In the genomic region with DNA sequence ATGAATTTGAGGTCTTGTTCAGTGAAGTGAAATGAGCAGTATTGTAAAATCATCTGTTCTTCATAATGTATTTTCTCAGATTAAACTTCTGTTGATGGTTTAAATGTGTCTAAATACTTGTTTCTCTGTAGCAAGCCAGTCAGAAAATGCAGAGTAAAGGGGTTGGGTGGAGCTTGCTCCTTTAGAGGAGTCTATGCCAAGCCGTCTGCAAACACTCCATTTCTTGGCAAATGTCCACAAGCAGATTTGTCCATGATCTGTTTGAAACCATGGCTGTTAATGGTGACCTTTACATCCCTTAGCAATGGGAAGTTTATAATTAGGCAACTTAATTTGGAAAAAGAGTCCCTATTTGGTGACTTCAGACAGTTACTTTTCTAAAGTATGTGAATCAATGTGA, we compare ENCODE assay signal across 13 mouse cellular contexts. TPM values are rescaled to one million over a fixed set of nuclear protein-coding genes. Genes with fewer than 3 reads are reported as not detected.
A peak's percentile ranks its signal among the peaks of the same experiment; 100 is the strongest.
DNase-seq lines count a peak whose midpoint lies in the region; ATAC-seq and TF ChIP-seq lines count a peak whose summit lies in the region.
"Had no signal": no experiment of that assay in that cellular context is flagged by ENCODE, and none has a peak within 500 bp of the region (broad histone marks: within the 10 kb centered on the region; RNA-seq: fewer than 3 reads in every experiment).

No protein-coding gene starts in this region.

- no peak overlapping the region for H3ac ChIP-seq in myocyte (ENCODE audit: control insufficient read depth, insufficient read length)

- no peaks in the 10 kb centered on the region for H3K9me3 ChIP-seq in intestine, embryonic 15.5 days
- H3K9me3 ChIP-seq: forebrain, embryonic 12.5 days; hindbrain, embryonic 13.5 days; liver, embryonic 15.5 days had no signal

- TF ChIP-seq CTCF in gastrocnemius, adult 2 months (IDR thresholded peaks at IDR 0.05): no peak
- TF ChIP-seq CTCF in liver, adult 2 months (IDR thresholded peaks at IDR 0.05; ENCODE audit: low read depth, low read length): no peak

- no peaks in the 10 kb centered on the region for H3K36me3 ChIP-seq in liver, adult 2 months (ENCODE audit: control insufficient read depth, insufficient read depth, low read length)
- H3K36me3 ChIP-seq in intestine, embryonic 15.5 days: no peaks in the 10 kb centered on the region
- no peaks in the 10 kb centered on the region for H3K36me3 ChIP-seq in myocyte (ENCODE audit: control insufficient read depth, insufficient read depth)
- H3K36me3 ChIP-seq: forebrain, embryonic 12.5 days; hindbrain, embryonic 13.5 days; liver, embryonic 15.5 days had no signal

- no peak for DNase-seq in gastrocnemius, adult 2 months
- no peak for DNase-seq in gastrocnemius, postnatal 14 days
- DNase-seq in liver, adult 2 months (ENCODE audit: extremely low read depth, low read depth, low spot score): peak; percentile 46
- DNase-seq in liver: no peak
- DNase-seq in B cell, adult 2 months: no peak
- DNase-seq in ovary, adult 18-20 months (ENCODE audit: low spot score): no peak
- DNase-seq: layer of hippocampus, postnatal 36 days had no signal

- no peaks in the 10 kb centered on the region for H3K4me1 ChIP-seq in liver, adult 2 months (ENCODE audit: control insufficient read depth, insufficient read depth, low read length)
- H3K4me1 ChIP-seq in intestine, embryonic 15.5 days (replicated peaks): no peaks in the 10 kb centered on the region
- H3K4me1 ChIP-seq: forebrain, embryonic 12.5 days; hindbrain, embryonic 13.5 days; liver, embryonic 15.5 days had no signal

- no peaks in the 10 kb centered on the region for H3K27me3 ChIP-seq in liver, adult 2 months (ENCODE audit: control insufficient read depth, insufficient read depth, low read length)
- no peaks in the 10 kb centered on the region for H3K27me3 ChIP-seq in intestine, embryonic 15.5 days (replicated peaks)
- H3K27me3 ChIP-seq in myocyte (ENCODE audit: control insufficient read depth, insufficient read depth, insufficient read length): no peaks in the 10 kb centered on the region
- H3K27me3 ChIP-seq: forebrain, embryonic 12.5 days; hindbrain, embryonic 13.5 days; liver, embryonic 15.5 days had no signal

- no peak for TF ChIP-seq POLR2A in liver, adult 2 months (IDR thresholded peaks at IDR 0.05; ENCODE audit: extremely low read depth, insufficient read depth, low read length)
- TF ChIP-seq POLR2A in myocyte (IDR thresholded peaks at IDR 0.05; ENCODE audit: insufficient read length, low read depth): no peak

- WGBS in liver, adult 2 months: 42% methylated on average over 1 of the region's 1 CpGs
- 26% methylated on average over 1 of the region's 1 CpGs for WGBS in intestine, embryonic 15.5 days

- H3K9ac ChIP-seq in liver, adult 2 months (ENCODE audit: low read depth, low read length): no peak overlapping the region
- no peak overlapping the region for H3K9ac ChIP-seq in intestine, embryonic 15.5 days
- H3K9ac ChIP-seq: forebrain, embryonic 12.5 days; hindbrain, embryonic 13.5 days; liver, embryonic 15.5 days had no signal

- no peaks in the 10 kb centered on the region for H3K79me2 ChIP-seq in liver, adult 2 months (ENCODE audit: control insufficient read depth, insufficient read depth, low read length)
- no peaks in the 10 kb centered on the region for H3K79me2 ChIP-seq in myocyte (ENCODE audit: control insufficient read depth, insufficient read depth)

- H3K4me2 ChIP-seq in intestine, embryonic 15.5 days (replicated peaks): no peak overlapping the region
- H3K4me2 ChIP-seq in myocyte (ENCODE audit: low read depth): peak overlapping the region; percentile 71
- H3K4me2 ChIP-seq: forebrain, embryonic 12.5 days; hindbrain, embryonic 13.5 days; liver, embryonic 15.5 days had no signal

- intact Hi-C loops in gastrocnemius, adult 2 months (cut with DNase I): no loop called here
- intact Hi-C loops in gastrocnemius, postnatal 14 days (cut with DNase I; ENCODE audit: low total_unique reads): no loop called here

- H3K27ac ChIP-seq in gastrocnemius, adult 2 months: 0 out of 2 replicates have a peak overlapping the region, but pooled peaks have one; percentile 31
- no peak overlapping the region for H3K27ac ChIP-seq in liver, adult 2 months (replicated peaks; ENCODE audit: insufficient read depth, low read depth, low read length)
- H3K27ac ChIP-seq in intestine, embryonic 15.5 days: no peak overlapping the region
- H3K27ac ChIP-seq: forebrain, embryonic 12.5 days; hindbrain, embryonic 13.5 days; liver, embryonic 15.5 days had no signal

- ATAC-seq in intestine, embryonic 15.5 days: peak; percentile 77

- no peak overlapping the region for H3K4me3 ChIP-seq in gastrocnemius, adult 2 months
- no peak overlapping the region for H3K4me3 ChIP-seq in liver, adult 2 months (ENCODE audit: insufficient read depth, low read depth, low read length)
- H3K4me3 ChIP-seq in intestine, embryonic 15.5 days (replicated peaks): no peak overlapping the region
- H3K4me3 ChIP-seq in myocyte: no peak overlapping the region
- H3K4me3 ChIP-seq: forebrain, embryonic 12.5 days; hindbrain, embryonic 13.5 days; liver, embryonic 15.5 days had no signal

TF ChIP-seq in myocyte, 11 proteins besides CTCF, POLR2A, EP300 and RAD21:
- TF ChIP-seq USF1 (IDR thresholded peaks at IDR 0.05; ENCODE audit: low read depth): no peak
- no peak for TF ChIP-seq CEBPB (IDR thresholded peaks at IDR 0.05; ENCODE audit: insufficient read depth, poor library complexity, severe bottlenecking)
- no peak for TF ChIP-seq MAX (IDR thresholded peaks at IDR 0.05; ENCODE audit: low read depth)
- no peak for TF ChIP-seq MYOD1 (IDR thresholded peaks at IDR 0.05; ENCODE audit: control insufficient read depth in 1 of 3, insufficient read length in 2 of 3, low read depth in 2 of 3)
- no peak for TF ChIP-seq MYOG (IDR thresholded peaks at IDR 0.05; ENCODE audit: control insufficient read depth in 1 of 3, insufficient read depth in 1 of 3, insufficient read length in 2 of 3, low read depth in 2 of 3)

RNA-seq across cellular contexts. Expression of a gene that starts 38.8 kb away (rescaled TPM):
- total RNA-seq in gastrocnemius, adult 2 months (2021): 10 to 100 TPM; 14.0 to 20.6 TPM
- total RNA-seq in gastrocnemius, postnatal 14 days (2021): 100 to 1,000 TPM; 103 to 124 TPM
- total RNA-seq in liver, adult 2 months (2014; rRNA removed): 2.0 and 2.6 TPM in 2 replicates
- 0.50 and 0.70 TPM in 2 replicates for polyA plus RNA-seq in liver, adult 2 months (2012; rRNA removed)
- polyA plus RNA-seq in intestine, embryonic 15.5 days (2015; fragmentation: Nextera tagmentation; extraction: Ambion mirVana): 68.0 and 78.0 TPM in 2 replicates
- 115 TPM for polyA plus RNA-seq in myocyte (2012; fragmentation: generic; extraction: Trizol)
- total RNA-seq: common myeloid progenitor, adult 5-6 weeks had no signal

Comparison
In these comparisons a context has a peak if more than half of its experiments do, and no peak if none do; other contexts are left out.
1. RNA of a gene that starts 38.8 kb away (total RNA-seq): 103 to 124 TPM in gastrocnemius, postnatal 14 days; 14.0 to 20.6 TPM in gastrocnemius, adult 2 months and 2.0 to 2.6 TPM in liver, adult 2 months; every median in the first group is over 4 times any median in the second.